Mouse (Mus musculus): ENCODE data around the gene Rasgef1b. TPM values are rescaled to one million over a fixed set of nuclear protein-coding genes. Genes with fewer than 3 reads are reported as not detected.
A peak's percentile ranks its signal among the peaks of the same experiment; 100 is the strongest.

The Rasgef1b gene
- 41.6 and 44.2 TPM in 2 replicates for polyA plus RNA-seq (2014; fragmentation: Nextera tagmentation; extraction: Ambion mirVana)

GRCm38 (mm10) chr5:99728649-99729212, at the start of gene Rasgef1b:
Rasgef1b (minus strand) TSS chr5:99729065.
- under 1% methylated on average over 30 of the region's 53 CpGs for WGBS (ENCODE audit: insufficient replicate concordance)
- peaks cover 3% of the 10 kb centered on the region for H3K27me3 ChIP-seq (ENCODE audit: control insufficient read depth, insufficient read depth, low read length)
- no peaks in the 10 kb centered on the region for H3K36me3 ChIP-seq (ENCODE audit: control insufficient read depth, insufficient read depth, low read length)
- peaks cover 3% of the 10 kb centered on the region; the same call in 1 of the 2 replicates for H3K4me1 ChIP-seq (ENCODE audit: control insufficient read depth, insufficient read depth, low read length)
- peak; percentile 81 for ATAC-seq (replicated peaks; ENCODE audit: insufficient number of reproducible peaks, low FRiP score, low TSS enrichment)
- no peaks in the 10 kb centered on the region for H3K9me3 ChIP-seq (replicated peaks; ENCODE audit: control insufficient read depth, low read length)
- H3K27ac ChIP-seq (ENCODE audit: low read depth, low read length), result no peak within 1 kb of the TSS
- H3K9ac ChIP-seq (ENCODE audit: low read depth, low read length), result peak within 1 kb of the TSS; percentile 69
- H3K4me3 ChIP-seq (ENCODE audit: low read depth, low read length), result peak within 1 kb of the TSS; percentile 72
- H3K4me2 ChIP-seq, result peak within 1 kb of the TSS; percentile 96

GRCm38 (mm10) chr5:99775342-99775741, 46.5 kb upstream of the Rasgef1b start:
- ATAC-seq (replicated peaks; ENCODE audit: insufficient number of reproducible peaks, low FRiP score, low TSS enrichment), result no peak
- no peaks in the 10 kb centered on the region for H3K27me3 ChIP-seq (ENCODE audit: control insufficient read depth, insufficient read depth, low read length)
- H3K9ac ChIP-seq (ENCODE audit: low read depth, low read length), result no peak overlapping the region
- H3K4me2 ChIP-seq, result no peak overlapping the region
- no peak overlapping the region for H3K27ac ChIP-seq (ENCODE audit: low read depth, low read length)
- no peaks in the 10 kb centered on the region for H3K4me1 ChIP-seq (ENCODE audit: control insufficient read depth, insufficient read depth, low read length)
- no peak overlapping the region for H3K4me3 ChIP-seq (ENCODE audit: low read depth, low read length)
- H3K36me3 ChIP-seq (ENCODE audit: control insufficient read depth, insufficient read depth, low read length), result no peaks in the 10 kb centered on the region
- H3K9me3 ChIP-seq (replicated peaks; ENCODE audit: control insufficient read depth, low read length), result no peaks in the 10 kb centered on the region
- 62% methylated on average over 16 of the region's 16 CpGs for WGBS (ENCODE audit: insufficient replicate concordance)

GRCm38 (mm10) chr5:99773265-99773664, 44.4 kb upstream of the Rasgef1b start:
- ATAC-seq (replicated peaks; ENCODE audit: insufficient number of reproducible peaks, low FRiP score, low TSS enrichment), result no peak
- Histone ChIP-seq H3K4me2 (no peak overlapping the region), H3K4me1 (ENCODE audit: control insufficient read depth, insufficient read depth, low read length) (no peaks in the 10 kb centered on the region), H3K9ac (ENCODE audit: low read depth, low read length) (no peak overlapping the region), H3K36me3 (ENCODE audit: control insufficient read depth, insufficient read depth, low read length) (no peaks in the 10 kb centered on the region), H3K27ac (ENCODE audit: low read depth, low read length) (no peak overlapping the region), H3K27me3 (ENCODE audit: control insufficient read depth, insufficient read depth, low read length) (no peaks in the 10 kb centered on the region), H3K9me3 (replicated peaks; ENCODE audit: control insufficient read depth, low read length) (no peaks in the 10 kb centered on the region), H3K4me3 (ENCODE audit: low read depth, low read length) (no peak overlapping the region)
- 81% methylated on average over 9 of the region's 9 CpGs for WGBS (ENCODE audit: insufficient replicate concordance)

GRCm38 (mm10) chr5:99764246-99764645, 35.4 kb upstream of the Rasgef1b start:
- Histone ChIP-seq H3K9me3 (replicated peaks; ENCODE audit: control insufficient read depth, low read length) (no peaks in the 10 kb centered on the region), H3K27ac (ENCODE audit: low read depth, low read length) (no peak overlapping the region), H3K9ac (ENCODE audit: low read depth, low read length) (no peak overlapping the region), H3K4me1 (ENCODE audit: control insufficient read depth, insufficient read depth, low read length) (no peaks in the 10 kb centered on the region), H3K4me3 (ENCODE audit: low read depth, low read length) (no peak overlapping the region), H3K4me2 (no peak overlapping the region), H3K36me3 (ENCODE audit: control insufficient read depth, insufficient read depth, low read length) (no peaks in the 10 kb centered on the region), H3K27me3 (ENCODE audit: control insufficient read depth, insufficient read depth, low read length) (no peaks in the 10 kb centered on the region)
- 62% methylated on average over 3 of the region's 3 CpGs for WGBS (ENCODE audit: insufficient replicate concordance)
- ATAC-seq (replicated peaks; ENCODE audit: insufficient number of reproducible peaks, low FRiP score, low TSS enrichment), result no peak

- H3K27me3 ChIP-seq (ENCODE audit: control insufficient read depth, insufficient read depth, low read length), result no peaks in the 10 kb centered on the region
- H3K9ac ChIP-seq (ENCODE audit: low read depth, low read length), result no peak overlapping the region
- H3K27ac ChIP-seq (ENCODE audit: low read depth, low read length), result no peak overlapping the region
- no peak overlapping the region for H3K4me2 ChIP-seq
- H3K9me3 ChIP-seq (replicated peaks; ENCODE audit: control insufficient read depth, low read length), result no peaks in the 10 kb centered on the region
- H3K4me1 ChIP-seq (ENCODE audit: control insufficient read depth, insufficient read depth, low read length), result no peaks in the 10 kb centered on the region
- no peaks in the 10 kb centered on the region for H3K36me3 ChIP-seq (ENCODE audit: control insufficient read depth, insufficient read depth, low read length)
- H3K4me3 ChIP-seq (ENCODE audit: low read depth, low read length), result no peak overlapping the region
- no peak for ATAC-seq (replicated peaks; ENCODE audit: insufficient number of reproducible peaks, low FRiP score, low TSS enrichment)
- 62% methylated on average over 5 of the region's 5 CpGs for WGBS (ENCODE audit: insufficient replicate concordance)
Measured at GRCm38 (mm10) chr5:99758859-99759258, 30.0 kb upstream of the Rasgef1b start.

- no peak overlapping the region for H3K27ac ChIP-seq (ENCODE audit: low read depth, low read length)
- no peaks in the 10 kb centered on the region for H3K4me1 ChIP-seq (ENCODE audit: control insufficient read depth, insufficient read depth, low read length)
- H3K36me3 ChIP-seq (ENCODE audit: control insufficient read depth, insufficient read depth, low read length), result no peaks in the 10 kb centered on the region
- no peak overlapping the region for H3K4me3 ChIP-seq (ENCODE audit: low read depth, low read length)
- WGBS (ENCODE audit: insufficient replicate concordance), result 74% methylated on average over 12 of the region's 12 CpGs
- no peaks in the 10 kb centered on the region for H3K27me3 ChIP-seq (ENCODE audit: control insufficient read depth, insufficient read depth, low read length)
- no peaks in the 10 kb centered on the region for H3K9me3 ChIP-seq (replicated peaks; ENCODE audit: control insufficient read depth, low read length)
- ATAC-seq (replicated peaks; ENCODE audit: insufficient number of reproducible peaks, low FRiP score, low TSS enrichment), result no peak
- no peak overlapping the region for H3K9ac ChIP-seq (ENCODE audit: low read depth, low read length)
- H3K4me2 ChIP-seq, result no peak overlapping the region
Measured at GRCm38 (mm10) chr5:99753843-99754242, 25.0 kb upstream of the Rasgef1b start.

- no peaks in the 10 kb centered on the region for H3K9me3 ChIP-seq (replicated peaks; ENCODE audit: control insufficient read depth, low read length)
- no peak overlapping the region for H3K4me2 ChIP-seq
- H3K36me3 ChIP-seq (ENCODE audit: control insufficient read depth, insufficient read depth, low read length), result no peaks in the 10 kb centered on the region
- WGBS (ENCODE audit: insufficient replicate concordance), result 68% methylated on average over 13 of the region's 13 CpGs
- no peaks in the 10 kb centered on the region for H3K27me3 ChIP-seq (ENCODE audit: control insufficient read depth, insufficient read depth, low read length)
- H3K4me3 ChIP-seq (ENCODE audit: low read depth, low read length), result no peak overlapping the region
- H3K4me1 ChIP-seq (ENCODE audit: control insufficient read depth, insufficient read depth, low read length), result no peaks in the 10 kb centered on the region
- H3K27ac ChIP-seq (ENCODE audit: low read depth, low read length), result no peak overlapping the region
- no peak for ATAC-seq (replicated peaks; ENCODE audit: insufficient number of reproducible peaks, low FRiP score, low TSS enrichment)
- no peak overlapping the region for H3K9ac ChIP-seq (ENCODE audit: low read depth, low read length)
Measured at GRCm38 (mm10) chr5:99753368-99753767, 24.5 kb upstream of the Rasgef1b start.

- Histone ChIP-seq H3K4me1 (ENCODE audit: control insufficient read depth, insufficient read depth, low read length) (no peaks in the 10 kb centered on the region), H3K36me3 (ENCODE audit: control insufficient read depth, insufficient read depth, low read length) (no peaks in the 10 kb centered on the region), H3K9me3 (replicated peaks; ENCODE audit: control insufficient read depth, low read length) (no peaks in the 10 kb centered on the region), H3K4me3 (ENCODE audit: low read depth, low read length) (no peak overlapping the region), H3K27me3 (ENCODE audit: control insufficient read depth, insufficient read depth, low read length) (no peaks in the 10 kb centered on the region), H3K4me2 (no peak overlapping the region), H3K27ac (ENCODE audit: low read depth, low read length) (no peak overlapping the region), H3K9ac (ENCODE audit: low read depth, low read length) (no peak overlapping the region)
- no peak for ATAC-seq (replicated peaks; ENCODE audit: insufficient number of reproducible peaks, low FRiP score, low TSS enrichment)
- WGBS (ENCODE audit: insufficient replicate concordance), result 72% methylated on average over 5 of the region's 5 CpGs
Measured at GRCm38 (mm10) chr5:99752670-99753231, 23.9 kb upstream of the Rasgef1b start.

- Histone ChIP-seq H3K9ac (ENCODE audit: low read depth, low read length) (no peak overlapping the region), H3K4me1 (ENCODE audit: control insufficient read depth, insufficient read depth, low read length) (peaks cover 3% of the 10 kb centered on the region; the same call in 1 of the 2 replicates), H3K27ac (ENCODE audit: low read depth, low read length) (no peak overlapping the region), H3K9me3 (replicated peaks; ENCODE audit: control insufficient read depth, low read length) (no peaks in the 10 kb centered on the region), H3K4me3 (ENCODE audit: low read depth, low read length) (no peak overlapping the region), H3K4me2 (no peak overlapping the region), H3K27me3 (ENCODE audit: control insufficient read depth, insufficient read depth, low read length) (no peaks in the 10 kb centered on the region), H3K36me3 (ENCODE audit: control insufficient read depth, insufficient read depth, low read length) (no peaks in the 10 kb centered on the region)
- WGBS (ENCODE audit: insufficient replicate concordance), result 71% methylated on average over 10 of the region's 10 CpGs
- no peak for ATAC-seq (replicated peaks; ENCODE audit: insufficient number of reproducible peaks, low FRiP score, low TSS enrichment)
Measured at GRCm38 (mm10) chr5:99748417-99748816, 19.6 kb upstream of the Rasgef1b start.
